Mouse (Mus musculus): ENCODE results near the gene Pappa.

Pappa gene

GRCm38 (mm10) chr4:65278451-65279271, 154.7 kb downstream of the Pappa start:
- no peak for DNase-seq

GRCm38 (mm10) chr4:65279272-65279653, 155.3 kb downstream of the Pappa start:
- DNase-seq, result no peak

- DNase-seq, result no peak
Observed at GRCm38 (mm10) chr4:65279979-65280677, 156.2 kb downstream of the Pappa start.

GRCm38 (mm10) chr4:65280888-65281287, 156.9 kb downstream of the Pappa start:
- DNase-seq, result no peak

- DNase-seq, result no peak
Observed at GRCm38 (mm10) chr4:65283611-65284010, 159.6 kb downstream of the Pappa start.

GRCm38 (mm10) chr4:65285165-65285564, 161.2 kb downstream of the Pappa start:
- no peak for DNase-seq

- no peak for DNase-seq
Observed at GRCm38 (mm10) chr4:65289247-65289646, 165.3 kb downstream of the Pappa start.

- no peak for DNase-seq
Observed at GRCm38 (mm10) chr4:65295741-65296140, 171.8 kb downstream of the Pappa start.

GRCm38 (mm10) chr4:65296356-65296967, 172.5 kb downstream of the Pappa start:
- DNase-seq, result no peak

GRCm38 (mm10) chr4:65296968-65297499, 173.1 kb downstream of the Pappa start:
- DNase-seq, result no peak

- DNase-seq, result no peak
Observed at GRCm38 (mm10) chr4:65298212-65299181, 174.5 kb downstream of the Pappa start.

GRCm38 (mm10) chr4:65299365-65299764, 175.4 kb downstream of the Pappa start:
- DNase-seq, result no peak

- no peak for DNase-seq
Observed at GRCm38 (mm10) chr4:65300431-65300830, 176.5 kb downstream of the Pappa start.

GRCm38 (mm10) chr4:65302666-65303065, 178.7 kb downstream of the Pappa start:
- no peak for DNase-seq

GRCm38 (mm10) chr4:65317877-65318525, 194.0 kb downstream of the Pappa start:
- no peak for DNase-seq

- no peak for DNase-seq
Observed at GRCm38 (mm10) chr4:65321340-65321739, 197.4 kb downstream of the Pappa start.

- peak; percentile 37 to 42 for DNase-seq
Observed at GRCm38 (mm10) chr4:65321959-65322358, 198.0 kb downstream of the Pappa start.

- no peak for DNase-seq
Observed at GRCm38 (mm10) chr4:65325816-65326215, 201.8 kb downstream of the Pappa start.

- DNase-seq, result no peak
Observed at GRCm38 (mm10) chr4:65328486-65329308, 204.7 kb downstream of the Pappa start.

GRCm38 (mm10) chr4:65333718-65334117, 209.7 kb downstream of the Pappa start:
- peak; percentile 8 to 45 for DNase-seq

- DNase-seq, result no peak
Observed at GRCm38 (mm10) chr4:65341766-65342165, 217.8 kb downstream of the Pappa start.

Data from kidney, postnatal 36 days (tissue).